Mouse (Mus musculus) liver, adult 2 months (tissue): ENCODE results near the gene Amh.

Source experiments
- CTCF ChIP-seq: fragments of 200-500 bp; IDR thresholded peaks from 2 replicates; pipeline ENCODE4 v1.5.1; 2011; ENCODE audit warnings: low read depth, low read length, control low read depth
- POLR2A ChIP-seq: fragments of 200-500 bp; IDR thresholded peaks from 2 replicates; pipeline ENCODE4 v1.6.1; 2011; ENCODE audit warnings: low read length, control low read depth; ENCODE audit not compliant: insufficient read depth; ENCODE audit errors: extremely low read depth

DNA sequence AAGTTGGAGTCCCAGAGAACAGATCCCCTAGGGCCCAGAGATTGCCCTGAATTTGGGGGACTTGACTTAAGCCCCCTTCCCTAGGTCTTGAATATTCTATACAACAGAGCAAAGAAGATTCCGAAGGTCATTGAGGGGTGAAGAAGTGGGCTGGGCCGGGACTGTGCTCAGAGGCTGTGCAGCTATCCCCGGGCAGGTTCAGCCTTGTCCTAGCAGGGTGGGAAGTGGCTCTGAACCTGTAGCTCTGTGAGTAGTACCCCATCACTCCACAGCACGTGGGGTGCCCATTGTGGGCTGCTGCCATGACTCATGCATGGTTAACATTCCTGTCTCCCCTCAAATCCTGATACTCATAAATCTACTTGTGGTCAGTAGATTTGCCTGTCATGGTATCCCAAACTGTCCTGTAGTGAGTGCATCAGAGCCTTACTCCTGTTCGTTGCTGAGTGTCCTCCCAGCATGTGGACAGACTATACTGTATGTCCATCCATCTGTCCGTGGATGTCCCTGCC is 28.6 kb upstream of the Amh start:
- TF ChIP-seq POLR2A (no peak), CTCF (no peak)
